Mouse (Mus musculus) CD4-positive helper T cell, adult 2 months (primary cell): ENCODE data around the gene Zfp580.

Experiments used
- DNase-seq: peaks from one replicate; pipeline ENCODE4 v3.0.0-alpha.2; 2012; ENCODE audit warnings: low read depth, missing footprints, low spot score

Gene Zfp580

GRCm38 (mm10) chr7:5102564-5102963, 51.2 kb downstream of the Zfp580 start:
- no peak for DNase-seq
